In the genomic region with DNA sequence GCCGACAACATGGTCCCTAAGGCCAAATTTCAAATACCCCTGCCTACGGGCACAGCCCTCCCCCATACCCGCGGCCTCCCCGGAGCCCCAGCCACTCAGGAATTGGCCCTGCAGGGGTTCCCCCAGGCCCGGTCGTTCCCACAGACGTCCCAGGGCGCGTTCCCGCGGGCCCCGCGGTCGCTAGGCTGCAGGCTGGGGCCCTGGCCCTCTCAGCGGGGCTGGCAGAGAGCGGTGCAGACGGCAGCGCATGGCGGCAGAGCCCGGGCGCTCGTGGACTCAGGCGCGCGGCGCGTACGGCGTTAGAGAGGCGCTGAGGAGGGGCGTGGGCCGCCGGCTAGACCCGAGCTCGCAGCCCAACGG, we compare ENCODE assay signal across 9 mouse cellular contexts. TPM values are rescaled to one million over a fixed set of nuclear protein-coding genes. Genes with fewer than 3 reads are reported as not detected.
DNase-seq lines count a peak whose midpoint lies in the region; ATAC-seq and TF ChIP-seq lines count a peak whose summit lies in the region.
"Had no signal": no experiment of that assay in that cellular context is flagged by ENCODE, and none has a peak within 500 bp of the region (broad histone marks: within the 10 kb centered on the region; RNA-seq: fewer than 3 reads in every experiment).

No protein-coding gene starts in this region.

- H3K27me3 ChIP-seq in heart, embryonic 15.5 days = peaks cover 88% of the 10 kb centered on the region
- peaks cover 93% of the 10 kb centered on the region for H3K27me3 ChIP-seq in hindbrain, embryonic 13.5 days
- H3K27me3 ChIP-seq in midbrain, embryonic 15.5 days (replicated peaks) = peaks cover 41% of the 10 kb centered on the region

- no peaks in the 10 kb centered on the region for H3K36me3 ChIP-seq in heart, embryonic 15.5 days
- no peaks in the 10 kb centered on the region for H3K36me3 ChIP-seq in ES-E14 (ENCODE audit: control insufficient read depth, insufficient read depth, low read length, poor library complexity, severe bottlenecking)
- H3K36me3 ChIP-seq in hindbrain, embryonic 13.5 days = no peaks in the 10 kb centered on the region
- no peaks in the 10 kb centered on the region for H3K36me3 ChIP-seq in midbrain, embryonic 15.5 days (replicated peaks)

- peak overlapping the region; percentile 61 for H3K4me3 ChIP-seq in heart, embryonic 15.5 days
- peak overlapping the region; percentile 66 to 72 for H3K4me3 ChIP-seq in ES-E14 (ENCODE audit: insufficient read depth in 1 of 2, low read depth in 1 of 2, low read length in 2 of 2, poor library complexity in 1 of 2, severe bottlenecking in 1 of 2)
- H3K4me3 ChIP-seq in hindbrain, embryonic 13.5 days = peak overlapping the region; percentile 66
- peak overlapping the region; percentile 72 for H3K4me3 ChIP-seq in midbrain, embryonic 15.5 days

- intact Hi-C loops in heart, postnatal 36 days (cut with DNase I) = no loop called here

- in situ Hi-C loops in ES-E14 (cut with MboI; ENCODE audit: low sequenced_read_pairs in 2 of 2, unreplicated experiment in 2 of 2) = no loop called here

- peak overlapping the region; percentile 99 for H3K4me2 ChIP-seq in heart, embryonic 15.5 days
- H3K4me2 ChIP-seq in hindbrain, embryonic 13.5 days = peak overlapping the region; percentile 77
- H3K4me2 ChIP-seq in midbrain, embryonic 15.5 days = peak overlapping the region; percentile 92

- no peak for DNase-seq in heart, postnatal 36 days
- DNase-seq in ES-E14 (ENCODE audit: low read depth, low spot score) (no peak), MN1 (ENCODE audit: low spot score) (no peak)
- peak; percentile 58 to 59 for DNase-seq in cerebellum, postnatal 36 days
- DNase-seq in lung, postnatal 14 days = no peak

- no peaks in the 10 kb centered on the region for H3K9me3 ChIP-seq in heart, embryonic 15.5 days (replicated peaks)
- no peaks in the 10 kb centered on the region for H3K9me3 ChIP-seq in ES-E14 (ENCODE audit: control insufficient read depth, insufficient read depth, low read depth, low read length)
- H3K9me3 ChIP-seq in hindbrain, embryonic 13.5 days = no peaks in the 10 kb centered on the region
- H3K9me3 ChIP-seq in midbrain, embryonic 15.5 days = no peaks in the 10 kb centered on the region

- H3K9ac ChIP-seq in heart, embryonic 15.5 days = peak overlapping the region; percentile 44
- peak overlapping the region; percentile 72 for H3K9ac ChIP-seq in ES-E14 (ENCODE audit: insufficient read depth, low read depth, low read length, poor library complexity, severe bottlenecking)
- H3K9ac ChIP-seq in hindbrain, embryonic 13.5 days = peak overlapping the region; percentile 89
- H3K9ac ChIP-seq in midbrain, embryonic 15.5 days = peak overlapping the region; percentile 81

- H3K4me1 ChIP-seq in heart, embryonic 15.5 days (replicated peaks) = peaks cover 18% of the 10 kb centered on the region
- peaks cover 0 to 2% of the 10 kb centered on the region in 2 experiments; a peak in 1 of 4 replicates for H3K4me1 ChIP-seq in ES-E14 (ENCODE audit: control insufficient read depth in 2 of 2, insufficient read depth in 2 of 2, low read length in 2 of 2, poor library complexity in 1 of 2)
- peaks cover 31% of the 10 kb centered on the region for H3K4me1 ChIP-seq in hindbrain, embryonic 13.5 days (replicated peaks)
- H3K4me1 ChIP-seq in midbrain, embryonic 15.5 days = peaks cover 29% of the 10 kb centered on the region

- WGBS in heart, embryonic 15.5 days = under 1% methylated on average over 31 of the region's 37 CpGs
- under 1% methylated on average over 27 of the region's 37 CpGs for WGBS in hindbrain, embryonic 13.5 days
- under 1% methylated on average over 37 of the region's 37 CpGs for whole genome bisulfite sequencing in midbrain, embryonic 15.5 days

- H3K27ac ChIP-seq in heart, embryonic 15.5 days = no peak overlapping the region
- H3K27ac ChIP-seq in ES-E14 (ENCODE audit: insufficient read depth, low read depth, low read length, poor library complexity, severe bottlenecking) = no peak overlapping the region
- peak overlapping the region; percentile 94 for H3K27ac ChIP-seq in hindbrain, embryonic 13.5 days
- peak overlapping the region; percentile 91 for H3K27ac ChIP-seq in midbrain, embryonic 15.5 days

- peak; percentile 22; the same call in 1 of the 2 replicates for ATAC-seq in heart, embryonic 15.5 days (replicated peaks; ENCODE audit: insufficient number of reproducible peaks, insufficient read depth, low FRiP score, low read depth)
- ATAC-seq in hindbrain, embryonic 13.5 days (ENCODE audit: low FRiP score) = peak; percentile 79
- peak; percentile 80 for ATAC-seq in midbrain, embryonic 15.5 days (replicated peaks)

TF ChIP-seq in ES-E14, 5 proteins besides CTCF, POLR2A, EP300 and RAD21:
- no peak for TF ChIP-seq HCFC1 (IDR thresholded peaks at IDR 0.05; ENCODE audit: borderline replicate concordance, insufficient read depth, low read length)
- no peak for TF ChIP-seq ZNF384 (IDR thresholded peaks at IDR 0.05; ENCODE audit: low read depth, low read length)
- TF ChIP-seq ZC3H11A (IDR thresholded peaks at IDR 0.05; ENCODE audit: borderline replicate concordance, low read depth, low read length) = no peak
- no peak for TF ChIP-seq MAFK (IDR thresholded peaks at IDR 0.05; ENCODE audit: insufficient read depth, low read depth, low read length)
- no peak for TF ChIP-seq CHD2 (IDR thresholded peaks at IDR 0.05; ENCODE audit: low read depth, low read length)

RNA-seq across cellular contexts. Expression of a gene that starts 0.4 kb away (rescaled TPM):
- polyA plus RNA-seq in heart, embryonic 15.5 days (2015; fragmentation: Nextera tagmentation; extraction: Ambion mirVana) = not detected in 2 replicates
- not detected for total RNA-seq in heart, postnatal 36 days (2021)
- total RNA-seq in ES-E14 (2012; rRNA removed) = 0.16 TPM in 1 of 2 replicates, not detected in the other
- polyA plus RNA-seq in hindbrain, embryonic 13.5 days (2015; fragmentation: Nextera tagmentation; extraction: Ambion mirVana) = 2.1 and 2.2 TPM in 2 replicates
- polyA plus RNA-seq in midbrain, embryonic 15.5 days (2015; fragmentation: Nextera tagmentation; extraction: Ambion mirVana) = 3.5 and 4.9 TPM in 2 replicates
- polyA plus RNA-seq: large intestine, adult 2 months had no signal

RNA-seq across cellular contexts. Expression of a gene that starts 4.9 kb away (rescaled TPM):
- 1.5 and 2.1 TPM in 2 replicates for polyA plus RNA-seq in heart, embryonic 15.5 days (2015; fragmentation: Nextera tagmentation; extraction: Ambion mirVana)
- total RNA-seq in heart, postnatal 36 days (2021) = 1 to 10 TPM; 2.1 TPM
- 2.4 and 3.5 TPM in 2 replicates for total RNA-seq in ES-E14 (2012; rRNA removed)
- 4.5 and 4.8 TPM in 2 replicates for polyA plus RNA-seq in hindbrain, embryonic 13.5 days (2015; fragmentation: Nextera tagmentation; extraction: Ambion mirVana)
- 3.9 and 5.2 TPM in 2 replicates for polyA plus RNA-seq in midbrain, embryonic 15.5 days (2015; fragmentation: Nextera tagmentation; extraction: Ambion mirVana)

RNA-seq across cellular contexts. Expression of a gene that starts 36.2 kb away (rescaled TPM):
- polyA plus RNA-seq in heart, embryonic 15.5 days (2015; fragmentation: Nextera tagmentation; extraction: Ambion mirVana) = 6.6 and 11.3 TPM in 2 replicates
- 1 to 10 TPM; 4.5 to 4.9 TPM for total RNA-seq in heart, postnatal 36 days (2021)
- total RNA-seq in ES-E14 (2012; rRNA removed) = 7.2 and 8.1 TPM in 2 replicates
- 1.6 and 2.0 TPM in 2 replicates for polyA plus RNA-seq in hindbrain, embryonic 13.5 days (2015; fragmentation: Nextera tagmentation; extraction: Ambion mirVana)
- polyA plus RNA-seq in midbrain, embryonic 15.5 days (2015; fragmentation: Nextera tagmentation; extraction: Ambion mirVana) = 1.7 and 2.6 TPM in 2 replicates

RNA-seq across cellular contexts. Expression of a gene that starts 58.2 kb away (rescaled TPM):
- 0.19 and 0.24 TPM in 2 replicates for polyA plus RNA-seq in heart, embryonic 15.5 days (2015; fragmentation: Nextera tagmentation; extraction: Ambion mirVana)
- under 1 TPM; 0.16 to 0.17 TPM for total RNA-seq in heart, postnatal 36 days (2021)
- total RNA-seq in ES-E14 (2012; rRNA removed) = 0.22 and 1.5 TPM in 2 replicates
- 0.63 and 0.65 TPM in 2 replicates for polyA plus RNA-seq in hindbrain, embryonic 13.5 days (2015; fragmentation: Nextera tagmentation; extraction: Ambion mirVana)
- 0.53 and 0.68 TPM in 2 replicates for polyA plus RNA-seq in midbrain, embryonic 15.5 days (2015; fragmentation: Nextera tagmentation; extraction: Ambion mirVana)

Comparison
In these comparisons a context has a peak if more than half of its experiments do, and no peak if none do; other contexts are left out.
1. ATAC-seq: peak in every context shown above with its lines; median percentile 80 in midbrain, embryonic 15.5 days; 79 in hindbrain, embryonic 13.5 days; 22 in heart, embryonic 15.5 days.
2. H3K27ac ChIP-seq: peak in hindbrain, embryonic 13.5 days (single experiment) and midbrain, embryonic 15.5 days (single experiment); none in heart, embryonic 15.5 days (single experiment) and ES-E14 (single experiment).
3. DNase-seq: peak in cerebellum, postnatal 36 days (2 of 2); none in heart, postnatal 36 days (0 of 2), ES-E14 (single experiment), MN1 (single experiment) and lung, postnatal 14 days (single experiment).
4. Peak in every context shown above with its lines, with median percentiles within 50 percentile points of each other: H3K4me2 ChIP-seq, H3K4me3 ChIP-seq and H3K9ac ChIP-seq.